Mouse (Mus musculus) hindbrain, embryonic 11.5 days (tissue): ENCODE measurements around the gene Srpk2. TPM values are rescaled to one million over a fixed set of nuclear protein-coding genes. Genes with fewer than 3 reads are reported as not detected.

Experiments
- ATAC-seq: fragments of 200-750 bp; cut with Nextera tagmentation; 2 replicates; pipeline ENCODE4 v1.8.0; 2017; ENCODE audit warnings: mild to moderate bottlenecking, moderate TSS enrichment, moderate library complexity; ENCODE audit not compliant: low FRiP score
- DNase-seq: peaks from one replicate; pipeline ENCODE4 v3.0.0-alpha.2; 2015; ENCODE audit warnings: low spot score
- H3K27ac ChIP-seq: fragments of 300-500 bp; sonication (generic); 2 replicates; pipeline ENCODE4 v1.5.1; 2014; ENCODE audit warnings: mild to moderate bottlenecking, low read depth, low read length
- H3K27me3 ChIP-seq: fragments of 300-500 bp; sonication (generic); 2 replicates; pipeline ENCODE4 v1.6.1; 2014; ENCODE audit warnings: mild to moderate bottlenecking, low read length, moderate library complexity, mixed read lengths; ENCODE audit not compliant: control insufficient read depth, insufficient read depth
- H3K36me3 ChIP-seq: fragments of 300-500 bp; sonication (generic); 2 replicates; pipeline ENCODE4 v1.6.1; 2014; ENCODE audit warnings: mild to moderate bottlenecking, low read length, moderate library complexity, mixed read lengths; ENCODE audit not compliant: control insufficient read depth, insufficient read depth
- H3K4me1 ChIP-seq: fragments of 300-500 bp; sonication (generic); replicated peaks from 2 replicates; pipeline ENCODE4 v1.6.1; 2014; ENCODE audit warnings: low read length, mixed read lengths; ENCODE audit not compliant: control insufficient read depth, insufficient read depth
- H3K4me2 ChIP-seq: fragments of 300-500 bp; sonication (generic); replicated peaks from 2 replicates; pipeline ENCODE4 v1.6.1; 2014; ENCODE audit warnings: mild to moderate bottlenecking, low read depth, low read length
- H3K4me3 ChIP-seq: fragments of 300-500 bp; sonication (generic); 2 replicates; pipeline ENCODE4 v1.5.1; 2014; ENCODE audit warnings: low read depth, low read length
- H3K9ac ChIP-seq: fragments of 300-500 bp; sonication (generic); 2 replicates; pipeline ENCODE4 v1.6.1; 2014; ENCODE audit warnings: low read depth, low read length
- H3K9me3 ChIP-seq: fragments of 300-500 bp; sonication (generic); 2 replicates; pipeline ENCODE4 v1.6.1; 2016; ENCODE audit warnings: low read length; ENCODE audit not compliant: control insufficient read depth
- WGBS: fragments of 180-500 bp; shearing (Covaris S2); extraction: QIAGEN DNeasy Blood & Tissue Kit; methylation state at CpG from one replicate; pipeline ENCODE4 v1.1.7; 2014; 5-methylcytosine and 5-hydroxymethylcytosine counted together
- polyA plus RNA-seq: library from polyadenylated mRNA; unstranded; fragments of >200 nt; fragmentation: Nextera tagmentation; extraction: Ambion mirVana; gene quantifications from 2 replicates; pipeline ENCODE4 v1.2.1, GENCODE M21; 2014

The Srpk2 gene
- polyA plus RNA-seq, 1 experiment from 2014 or later = 69.0 TPM

DNA sequence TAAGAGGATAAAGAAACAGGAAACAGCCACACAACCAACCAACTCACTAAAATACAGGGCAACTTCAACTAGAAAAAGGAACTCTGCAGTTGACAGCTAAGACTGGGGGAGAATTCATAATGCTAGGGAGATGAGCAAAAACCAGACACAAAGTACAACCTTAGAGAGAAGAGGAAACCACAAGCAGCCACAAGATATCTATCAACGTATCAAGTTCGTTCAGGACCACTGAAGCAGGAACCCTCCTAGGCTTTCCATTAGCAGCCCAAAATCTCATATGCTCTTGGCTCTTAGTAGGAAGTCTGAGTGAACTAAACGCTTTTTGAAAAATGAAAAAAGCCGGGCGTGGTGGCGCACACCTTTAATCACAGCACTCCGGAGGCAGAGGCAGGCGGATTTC, 47.1 kb downstream of the Srpk2 start:
- DNase-seq (no peak), ATAC-seq (no peak)
- H3K27me3 ChIP-seq = no peaks in the 10 kb centered on the region
- H3K4me2 ChIP-seq = no peak overlapping the region
- no peaks in the 10 kb centered on the region for H3K9me3 ChIP-seq
- 96% methylated on average over 8 of the region's 8 CpGs for WGBS
- H3K4me3 ChIP-seq = no peak overlapping the region
- H3K36me3 ChIP-seq = no peaks in the 10 kb centered on the region
- no peak overlapping the region for H3K27ac ChIP-seq
- H3K4me1 ChIP-seq = no peaks in the 10 kb centered on the region
- H3K9ac ChIP-seq = no peak overlapping the region

GRCm38 (mm10) chr5:23631490-23631889, 52.9 kb downstream of the Srpk2 start:
- H3K9ac ChIP-seq = no peak overlapping the region
- 43% methylated on average over 1 of the region's 1 CpGs for WGBS

GRCm38 (mm10) chr5:23627221-23627620, 57.2 kb downstream of the Srpk2 start:
- H3K4me1 ChIP-seq = no peaks in the 10 kb centered on the region
- DNase-seq = no peak
- no peak for ATAC-seq
- no peak overlapping the region for H3K9ac ChIP-seq
- 94% methylated on average over 5 of the region's 5 CpGs for WGBS
- H3K4me2 ChIP-seq = no peak overlapping the region
- H3K9me3 ChIP-seq = no peaks in the 10 kb centered on the region
- no peaks in the 10 kb centered on the region for H3K27me3 ChIP-seq
- no peak overlapping the region for H3K27ac ChIP-seq
- no peak overlapping the region for H3K4me3 ChIP-seq
- H3K36me3 ChIP-seq = no peaks in the 10 kb centered on the region

More at GRCm38 (mm10) chr5:23631490-23631889, 52.9 kb downstream of the Srpk2 start:
- Histone ChIP-seq H3K27me3 (no peaks in the 10 kb centered on the region), H3K27ac (no peak overlapping the region), H3K4me1 (no peaks in the 10 kb centered on the region), H3K9me3 (no peaks in the 10 kb centered on the region), H3K4me3 (no peak overlapping the region), H3K36me3 (no peaks in the 10 kb centered on the region), H3K4me2 (no peak overlapping the region)
- ATAC-seq (no peak), DNase-seq (no peak)

DNA sequence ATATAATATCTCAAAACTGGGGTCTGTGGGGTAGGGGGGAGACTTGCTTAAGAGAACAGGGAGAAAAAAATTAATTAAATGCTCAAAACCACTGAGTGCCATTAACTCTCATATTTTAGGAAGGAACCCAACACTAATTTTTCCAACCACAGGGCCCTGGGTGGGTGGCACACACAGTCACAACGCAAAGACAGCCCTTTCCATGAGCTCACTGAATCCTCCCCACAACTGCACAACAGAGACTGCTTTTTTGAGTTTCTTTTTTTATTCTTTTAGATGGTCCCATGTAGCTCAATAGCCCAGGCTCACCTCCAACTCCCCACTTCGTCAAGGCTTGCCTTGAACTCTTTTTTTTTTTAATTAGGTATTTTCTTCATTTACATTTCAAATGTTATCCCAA, 58.2 kb downstream of the Srpk2 start:
- no peak overlapping the region for H3K9ac ChIP-seq
- H3K27me3 ChIP-seq = no peaks in the 10 kb centered on the region
- no peak overlapping the region for H3K4me3 ChIP-seq
- no peaks in the 10 kb centered on the region for H3K36me3 ChIP-seq
- DNase-seq (no peak), ATAC-seq (no peak)
- no peaks in the 10 kb centered on the region for H3K4me1 ChIP-seq
- H3K27ac ChIP-seq = no peak overlapping the region
- 83% methylated on average over 2 of the region's 2 CpGs for WGBS
- H3K4me2 ChIP-seq = no peak overlapping the region
- H3K9me3 ChIP-seq = no peaks in the 10 kb centered on the region

DNA sequence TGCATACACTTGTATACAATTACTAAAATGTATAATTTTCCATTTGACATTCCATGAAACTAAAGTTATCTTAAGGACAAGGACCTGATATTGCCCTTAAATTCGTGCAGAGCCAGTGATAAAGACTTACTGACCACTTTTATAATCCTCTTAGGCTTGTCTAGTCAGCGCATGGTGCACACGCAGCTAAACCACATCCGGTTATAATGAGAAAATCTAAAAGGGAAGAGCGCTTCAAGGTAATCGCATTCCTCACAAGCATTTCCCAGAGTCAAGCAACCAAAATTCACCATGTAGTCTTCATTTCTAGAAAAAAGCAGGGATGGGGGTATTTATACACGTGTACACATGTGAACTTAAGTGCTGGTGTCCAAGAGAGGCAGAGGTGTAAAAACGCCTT, 63.8 kb downstream of the Srpk2 start:
- no peaks in the 10 kb centered on the region for H3K9me3 ChIP-seq
- 88% methylated on average over 8 of the region's 8 CpGs for WGBS
- no peak overlapping the region for H3K4me3 ChIP-seq
- no peaks in the 10 kb centered on the region for H3K4me1 ChIP-seq
- H3K9ac ChIP-seq = no peak overlapping the region
- no peak for ATAC-seq
- H3K27ac ChIP-seq = no peak overlapping the region
- no peaks in the 10 kb centered on the region for H3K36me3 ChIP-seq
- no peaks in the 10 kb centered on the region for H3K27me3 ChIP-seq
- H3K4me2 ChIP-seq = no peak overlapping the region
- no peak for DNase-seq

GRCm38 (mm10) chr5:23618656-23619055, 65.8 kb downstream of the Srpk2 start:
- Histone ChIP-seq H3K9ac (no peak overlapping the region), H3K27ac (no peak overlapping the region), H3K36me3 (no peaks in the 10 kb centered on the region), H3K27me3 (no peaks in the 10 kb centered on the region), H3K4me3 (no peak overlapping the region), H3K4me2 (no peak overlapping the region), H3K4me1 (no peaks in the 10 kb centered on the region), H3K9me3 (no peaks in the 10 kb centered on the region)
- no peak for ATAC-seq
- no peak for DNase-seq
- 89% methylated on average over 7 of the region's 7 CpGs for WGBS

GRCm38 (mm10) chr5:23617104-23617415, 67.4 kb downstream of the Srpk2 start:
- no peaks in the 10 kb centered on the region for H3K9me3 ChIP-seq
- no peaks in the 10 kb centered on the region for H3K36me3 ChIP-seq
- peak overlapping the region; percentile 49; the same call in 1 of the 2 replicates for H3K27ac ChIP-seq
- no peak for DNase-seq
- no peak overlapping the region for H3K9ac ChIP-seq
- H3K4me1 ChIP-seq = no peaks in the 10 kb centered on the region
- 73% methylated on average over 5 of the region's 5 CpGs for WGBS
- H3K27me3 ChIP-seq = no peaks in the 10 kb centered on the region
- peak overlapping the region; percentile 33 for H3K4me3 ChIP-seq
- peak; percentile 14; the same call in 1 of the 2 replicates for ATAC-seq
- peak overlapping the region; percentile 33 for H3K4me2 ChIP-seq

GRCm38 (mm10) chr5:23616270-23617103, 67.9 kb downstream of the Srpk2 start:
- peak overlapping the region; percentile 37 for H3K4me3 ChIP-seq
- peak; percentile 57 for DNase-seq
- H3K27me3 ChIP-seq = no peaks in the 10 kb centered on the region
- peak overlapping the region; percentile 49; the same call in 1 of the 2 replicates for H3K27ac ChIP-seq
- H3K4me2 ChIP-seq = peak overlapping the region; percentile 42
- H3K9ac ChIP-seq = peak overlapping the region; percentile 47
- H3K4me1 ChIP-seq = no peaks in the 10 kb centered on the region
- peak; percentile 81 for ATAC-seq
- WGBS = 34% methylated on average over 11 of the region's 11 CpGs
- H3K9me3 ChIP-seq = no peaks in the 10 kb centered on the region
- no peaks in the 10 kb centered on the region for H3K36me3 ChIP-seq

- peak overlapping the region; percentile 37 for H3K4me3 ChIP-seq
- DNase-seq (no peak), ATAC-seq (no peak)
- no peaks in the 10 kb centered on the region for H3K36me3 ChIP-seq
- H3K9ac ChIP-seq = peak overlapping the region; percentile 47
- no peaks in the 10 kb centered on the region for H3K27me3 ChIP-seq
- no peaks in the 10 kb centered on the region for H3K9me3 ChIP-seq
- H3K27ac ChIP-seq = peak overlapping the region; percentile 47; the same call in 1 of the 2 replicates
- H3K4me2 ChIP-seq = peak overlapping the region; percentile 42
- H3K4me1 ChIP-seq = no peaks in the 10 kb centered on the region
- WGBS = 71% methylated on average over 5 of the region's 5 CpGs
These were observed 68.7 kb downstream of the Srpk2 start for GRCm38 (mm10) chr5:23615586-23616269.
